Mouse (Mus musculus): ENCODE measurements around the gene Phldb3.
A peak's percentile ranks its signal among the peaks of the same experiment; 100 is the strongest.
"Not testable (repeated sequence)": the region's sequence is repeated elsewhere in the genome, so short reads cannot be mapped to it uniquely, and the experiment has no call there.

Gene Phldb3

DNA sequence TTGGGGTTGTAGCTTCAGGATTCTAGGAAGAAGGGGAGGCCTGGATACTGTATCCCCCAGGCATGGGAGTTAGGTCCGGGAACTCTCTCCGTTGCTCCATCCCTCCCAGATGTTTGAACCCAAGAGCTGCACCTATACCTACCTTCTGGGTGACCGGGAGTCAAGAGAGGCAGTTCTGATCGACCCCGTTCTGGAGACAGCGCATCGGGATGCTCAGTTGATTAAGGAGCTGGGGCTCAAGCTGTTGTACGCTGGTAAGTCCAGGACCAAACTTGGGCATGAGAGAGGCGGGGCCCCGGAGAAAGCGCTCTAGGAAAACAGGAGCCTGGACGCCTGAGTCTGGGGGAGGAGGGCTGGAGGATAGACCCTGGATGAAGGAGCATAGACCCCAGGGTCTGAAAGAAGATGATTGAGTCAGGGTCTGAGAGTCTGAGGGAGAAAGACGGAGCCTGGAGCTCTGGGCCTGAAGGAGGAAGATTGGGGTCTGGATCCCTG lies 16.2 kb upstream of the Phldb3 start:
- no peak for DNase-seq (ENCODE audit: low spot score)

DNA sequence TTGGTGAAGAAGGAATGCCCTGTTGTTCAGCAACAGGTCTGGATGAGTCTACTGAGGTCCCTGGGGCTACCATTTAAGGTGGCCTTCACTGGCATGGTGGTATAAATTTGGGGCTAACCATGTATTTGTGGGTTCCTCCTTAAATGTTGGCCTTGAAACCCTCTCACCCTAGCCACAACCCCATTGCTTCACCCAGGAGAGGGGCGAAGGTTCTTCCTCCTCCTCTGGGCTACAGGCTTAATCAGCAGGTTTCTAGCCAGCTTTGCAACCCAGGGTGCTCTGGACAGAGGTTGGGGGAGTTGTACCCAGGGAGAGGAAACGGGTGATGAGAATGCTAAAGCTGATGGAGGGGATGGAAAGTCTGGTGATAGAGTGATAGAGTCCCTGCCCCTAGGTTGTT lies 15.1 kb upstream of the Phldb3 start:
- DNase-seq (ENCODE audit: low spot score): no peak

DNA sequence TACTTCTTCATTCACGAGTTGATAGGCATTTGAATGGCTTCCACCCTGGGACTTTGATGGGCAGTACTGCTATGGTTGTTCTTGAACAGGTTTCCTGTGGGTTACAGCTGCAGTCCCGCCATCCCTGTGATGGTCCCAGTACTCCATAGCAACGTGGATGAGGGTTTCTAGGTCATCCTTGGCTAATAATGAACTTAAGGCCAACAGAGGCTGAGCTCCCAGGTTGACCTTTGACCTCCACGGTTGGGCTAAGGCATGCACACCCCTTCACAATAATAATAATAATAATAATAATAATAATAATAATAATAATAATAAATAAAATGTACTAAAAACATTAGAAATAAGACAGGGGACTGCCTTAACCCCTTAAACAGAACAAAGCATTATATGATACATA lies 12.4 kb upstream of the Phldb3 start:
- DNase-seq (ENCODE audit: low spot score): no peak

DNA sequence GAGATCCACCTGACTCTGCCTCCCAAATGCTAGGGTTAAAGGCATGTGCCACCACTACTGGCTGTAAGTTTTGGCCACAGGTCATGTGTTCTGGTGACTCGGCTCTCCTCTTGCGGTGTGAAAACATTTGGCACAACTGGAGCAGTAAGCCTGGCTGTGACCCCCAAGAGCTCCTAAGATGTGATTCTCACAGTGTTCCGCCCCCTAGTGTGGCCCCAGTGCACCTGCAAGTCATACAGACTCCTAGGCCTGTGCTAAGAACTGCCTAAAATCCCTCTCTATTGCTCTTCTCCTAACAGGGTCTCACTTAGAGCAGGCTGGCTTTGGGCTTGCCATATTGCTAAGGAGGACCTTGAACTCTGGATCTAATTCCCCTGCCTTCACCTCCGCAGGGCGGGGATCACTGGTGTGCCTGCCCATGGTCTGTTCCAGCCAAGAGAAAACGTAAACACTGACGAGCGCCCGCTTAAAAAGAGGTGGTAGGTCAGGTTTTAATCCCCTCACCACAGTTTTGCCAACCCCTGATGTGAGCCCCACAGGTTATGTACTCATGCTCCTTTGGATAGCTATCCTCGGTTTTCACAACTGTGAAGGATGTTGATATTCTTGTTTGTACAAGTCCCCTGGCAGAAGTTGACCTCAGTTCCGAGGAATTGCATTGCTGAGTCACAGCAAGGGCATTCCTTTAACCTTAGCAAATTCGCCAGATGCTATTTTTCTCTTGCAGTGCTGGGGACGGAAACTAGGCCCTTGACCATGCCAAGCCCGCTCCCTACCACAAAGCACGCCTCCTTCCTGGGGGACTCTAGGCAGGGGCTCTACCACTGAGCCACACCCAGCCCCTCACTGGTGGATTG lies 11.1 kb upstream of the Phldb3 start:
- DNase-seq (ENCODE audit: low spot score): no peak

DNA sequence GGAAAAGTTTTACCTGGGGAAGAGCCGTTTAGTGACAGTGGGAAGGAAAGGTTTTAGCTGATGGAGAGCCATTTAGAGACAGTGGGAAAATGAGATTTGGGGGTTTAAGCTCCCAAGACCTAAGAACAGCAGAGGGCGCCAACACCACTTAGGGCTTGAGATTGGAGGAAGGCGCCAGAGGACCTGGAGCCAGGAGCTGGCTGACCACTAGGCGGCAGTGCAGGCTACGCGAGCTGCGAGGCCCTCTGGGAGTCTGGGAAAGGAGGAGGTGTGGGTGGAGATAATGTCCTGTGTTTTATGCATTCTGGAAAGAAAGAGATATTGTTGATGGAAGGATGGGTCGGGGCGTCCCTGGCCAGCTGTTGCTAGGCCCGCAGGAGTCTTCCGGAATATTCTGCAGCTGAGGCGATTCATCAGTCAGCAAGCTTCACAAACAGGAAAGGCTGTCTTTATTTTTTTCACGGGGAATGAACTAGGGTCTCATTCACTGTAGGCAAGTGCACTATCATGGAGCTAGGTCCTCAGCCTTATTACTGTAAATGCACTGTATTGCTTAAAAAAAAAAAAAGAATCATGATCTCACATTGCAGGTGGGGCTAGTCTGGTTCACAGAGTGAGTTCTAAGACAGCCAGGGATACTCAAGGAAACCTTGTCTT lies 9.5 kb upstream of the Phldb3 start:
- peak; percentile 95 for DNase-seq (ENCODE audit: low spot score)

DNA sequence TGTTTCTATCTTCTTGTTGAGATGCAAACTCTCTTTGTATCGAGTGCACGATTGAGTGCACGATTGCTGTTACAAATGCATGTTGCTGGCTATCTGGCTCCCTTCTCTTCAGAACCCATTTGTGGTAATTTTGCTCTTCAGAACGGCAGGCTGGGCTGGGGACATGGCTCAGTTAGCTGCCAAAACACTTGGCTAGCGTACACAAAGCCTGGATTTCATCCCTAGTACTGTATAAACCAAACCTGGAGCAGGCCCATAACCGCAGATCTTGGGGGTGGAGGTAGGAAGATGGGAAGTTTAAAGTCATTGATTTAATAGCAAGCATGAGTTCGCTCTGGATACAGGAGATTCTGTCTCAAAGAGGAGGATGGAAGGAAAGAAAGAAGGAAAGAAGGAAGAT lies 5.0 kb upstream of the Phldb3 start:
- DNase-seq (ENCODE audit: low spot score): no peak

DNA sequence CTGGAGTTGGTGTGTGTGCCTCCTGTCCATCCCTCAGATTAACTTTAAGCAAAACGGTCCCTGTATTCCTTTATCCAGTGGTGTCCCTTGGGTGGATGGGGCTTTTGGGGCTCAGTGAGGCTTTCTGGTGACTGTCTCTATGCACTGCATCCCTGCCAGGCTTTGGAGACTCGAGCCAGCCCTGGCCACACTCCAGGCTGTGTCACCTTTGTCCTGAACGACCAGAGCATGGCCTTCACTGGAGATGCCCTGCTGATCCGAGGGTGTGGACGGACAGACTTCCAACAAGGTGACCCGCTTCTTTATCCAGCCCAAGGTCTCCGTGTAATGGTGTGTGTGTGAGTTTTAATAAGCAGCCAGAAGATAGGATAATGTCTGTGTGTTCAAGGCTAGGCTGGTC lies 4.5 kb upstream of the Phldb3 start:
- no peak for DNase-seq (ENCODE audit: low spot score)

DNA sequence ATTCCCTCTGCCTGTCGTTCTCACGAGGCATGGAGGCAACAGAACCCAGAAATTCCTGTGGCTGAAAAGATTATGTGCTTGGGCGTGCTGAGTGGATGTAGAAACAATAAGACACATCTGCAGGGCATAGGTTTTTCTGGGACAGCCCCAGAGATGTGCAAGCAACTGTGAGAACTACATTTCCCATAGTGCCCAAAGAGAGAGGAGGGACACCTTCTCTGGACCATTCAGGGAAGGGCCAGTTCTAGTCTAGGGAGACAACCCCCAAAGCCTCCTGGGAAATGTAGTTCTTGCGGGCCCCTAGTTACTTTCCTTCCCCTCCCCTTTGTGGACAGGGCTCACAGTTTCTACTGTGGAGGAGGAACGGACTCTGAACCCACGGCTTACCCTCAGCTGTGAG lies 2.5 kb upstream of the Phldb3 start:
- no peak for DNase-seq (ENCODE audit: low spot score)

DNA sequence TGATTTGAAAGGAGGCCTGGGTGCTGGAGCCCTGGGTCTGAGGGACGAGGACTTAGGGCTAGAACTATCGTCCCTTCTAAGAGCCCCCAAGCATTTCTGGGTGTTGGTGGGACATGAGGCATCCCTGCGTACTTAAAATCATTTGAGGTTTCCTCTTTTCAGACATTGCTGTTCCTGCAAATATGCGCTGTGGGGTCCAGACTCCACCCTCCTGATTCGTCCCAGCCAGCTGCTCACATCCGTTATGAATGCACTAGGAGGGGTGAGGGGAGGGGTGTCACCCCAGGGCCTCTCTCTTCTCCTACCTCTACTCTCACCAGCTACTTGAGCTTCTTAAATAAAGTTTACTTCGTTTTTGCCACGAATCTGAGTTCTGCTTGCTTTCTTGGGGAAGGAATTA lies 2.0 kb upstream of the Phldb3 start:
- no peak for DNase-seq (ENCODE audit: low spot score)

DNA sequence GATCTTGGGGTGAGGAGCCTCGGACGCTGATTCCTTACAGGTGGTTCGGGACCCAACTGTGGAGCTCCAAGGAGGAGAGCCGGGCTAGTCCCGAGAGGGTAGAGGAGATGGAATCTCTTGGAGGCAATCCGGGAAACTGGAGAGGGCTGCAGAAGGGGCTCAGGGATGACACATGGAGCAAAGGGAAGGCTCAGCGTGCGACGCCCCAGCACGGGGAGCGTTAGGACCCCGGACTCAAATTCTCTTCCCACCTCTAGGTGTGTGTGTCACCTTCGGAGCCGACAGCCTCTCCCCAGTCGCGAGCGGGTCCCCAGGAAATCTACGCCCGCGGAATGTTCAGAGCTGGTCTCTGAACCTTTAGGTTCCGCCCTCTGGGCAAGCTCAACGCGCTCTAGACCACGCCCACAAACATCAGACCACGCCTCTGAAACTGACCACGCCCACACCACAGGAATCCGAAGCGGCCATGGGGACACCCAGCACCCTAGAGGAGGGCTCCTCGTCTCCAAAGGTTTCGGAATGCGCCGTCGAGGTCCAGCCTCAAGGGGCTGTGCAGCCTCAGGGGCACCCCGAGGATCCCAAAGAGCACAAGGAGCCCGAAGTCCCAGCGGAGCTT lies 424 bp downstream of the Phldb3 start:
- no peak for DNase-seq (ENCODE audit: low spot score)

DNA sequence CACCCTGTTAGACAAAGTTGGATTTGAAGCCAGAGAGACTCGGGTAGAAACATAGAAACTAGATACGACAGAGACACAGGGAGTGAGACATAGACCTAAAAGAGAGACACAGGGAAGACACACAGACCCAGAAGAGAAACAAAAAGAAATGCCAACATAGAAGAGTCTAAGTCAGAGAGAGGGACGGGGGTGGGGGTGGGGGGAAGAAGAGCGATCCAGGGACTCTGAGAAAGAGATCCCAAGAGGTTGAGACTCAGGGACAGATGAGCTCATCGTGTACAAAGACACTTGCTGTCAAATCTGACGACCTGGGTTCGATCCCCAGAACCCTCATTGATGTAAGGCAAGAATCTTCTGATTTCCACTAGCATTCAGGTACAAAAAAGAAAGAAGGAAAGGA lies 1.1 kb downstream of the Phldb3 start:
- DNase-seq (ENCODE audit: low spot score): no peak

DNA sequence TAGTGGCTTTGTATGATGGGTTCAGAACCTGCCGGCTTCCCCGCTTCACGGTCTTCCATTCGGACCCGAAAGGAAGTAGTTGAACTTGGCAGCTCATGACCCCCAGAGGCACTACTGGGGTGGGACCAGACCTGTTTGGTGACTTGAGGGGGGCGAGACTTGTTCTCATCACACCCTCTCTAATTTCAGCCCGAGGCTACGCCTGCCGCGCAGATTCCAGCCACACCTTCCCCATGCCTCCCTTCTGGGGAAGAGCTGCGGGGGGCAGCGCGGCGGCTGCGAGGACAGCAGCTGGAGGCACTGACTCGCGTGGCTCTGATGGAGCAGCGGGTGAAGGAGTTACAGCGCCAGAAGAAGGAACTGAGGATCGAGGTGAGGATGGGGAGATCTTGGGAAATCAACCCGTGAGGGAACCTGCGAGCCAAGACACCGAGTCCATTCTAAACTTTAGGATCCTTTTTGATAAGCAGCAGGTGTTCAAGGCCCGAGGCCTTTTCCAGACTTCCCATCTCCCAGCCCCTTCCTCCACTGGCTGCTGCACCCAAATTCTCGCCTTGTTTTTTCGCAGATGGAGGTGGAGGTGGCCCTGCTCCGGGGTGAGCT lies 1.8 kb downstream of the Phldb3 start:
- no peak for DNase-seq (ENCODE audit: low spot score)

DNA sequence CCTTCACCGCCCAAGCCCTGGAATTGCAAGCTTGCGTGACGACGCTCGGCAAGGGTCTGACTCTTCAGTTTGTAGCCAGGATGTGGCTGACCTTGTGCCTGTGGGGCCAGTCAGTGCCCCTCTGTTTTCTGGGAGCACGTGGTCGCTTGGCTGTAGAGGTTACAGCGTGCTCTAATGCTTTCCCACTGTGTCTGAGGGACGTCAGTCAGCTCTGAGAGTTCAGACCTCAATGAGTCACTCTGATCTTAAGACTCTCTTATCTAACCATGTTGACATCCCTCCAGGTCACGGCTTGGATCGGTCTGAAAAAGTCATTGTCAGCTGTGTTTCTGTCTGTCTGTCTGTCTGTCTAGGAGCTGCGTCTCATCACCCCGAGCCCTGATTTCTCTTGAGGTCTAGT lies 4.3 kb downstream of the Phldb3 start:
- no peak for DNase-seq (ENCODE audit: low spot score)

DNA sequence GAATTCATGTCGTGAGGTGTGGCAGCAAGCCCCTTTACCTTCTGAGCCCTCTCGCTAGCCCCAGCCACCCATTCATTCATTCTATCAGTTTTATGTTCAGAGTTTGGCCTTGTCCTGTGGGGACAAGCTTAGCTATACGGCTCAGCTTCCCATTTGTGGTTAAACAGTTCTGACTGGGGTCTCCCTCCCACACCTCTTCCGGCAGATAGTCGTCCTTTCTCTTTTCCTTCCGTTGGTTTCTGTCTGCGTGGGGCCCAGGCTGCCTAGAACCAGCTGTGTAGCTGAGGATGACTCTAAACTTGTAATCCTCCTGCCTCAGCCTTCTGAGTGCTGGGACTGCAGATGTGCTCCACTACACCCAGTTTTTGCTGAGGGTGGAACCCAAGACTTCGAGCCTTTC lies 7.2 kb downstream of the Phldb3 start:
- DNase-seq (ENCODE audit: low spot score): no peak

DNA sequence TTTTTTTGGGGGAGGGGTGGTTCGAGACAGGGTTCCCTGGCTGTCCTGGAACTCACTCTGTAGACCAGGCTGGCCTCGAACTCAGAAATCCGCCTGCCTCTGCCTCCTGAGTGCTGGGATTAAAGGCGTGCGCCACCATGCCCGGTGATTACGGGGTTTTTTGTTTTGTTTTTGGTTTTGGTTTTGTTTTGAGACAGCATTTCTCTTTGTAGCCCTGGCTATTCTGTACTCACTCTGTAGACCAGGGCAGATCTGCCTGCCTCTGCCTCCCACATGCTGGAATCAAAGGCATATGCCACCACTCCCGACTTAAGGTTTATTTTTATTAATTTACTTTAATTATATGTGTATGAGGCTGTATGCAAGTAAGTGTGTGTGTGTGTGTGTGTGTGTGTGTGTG lies 7.8 kb downstream of the Phldb3 start:
- DNase-seq (ENCODE audit: low spot score): not testable (repeated sequence)

DNA sequence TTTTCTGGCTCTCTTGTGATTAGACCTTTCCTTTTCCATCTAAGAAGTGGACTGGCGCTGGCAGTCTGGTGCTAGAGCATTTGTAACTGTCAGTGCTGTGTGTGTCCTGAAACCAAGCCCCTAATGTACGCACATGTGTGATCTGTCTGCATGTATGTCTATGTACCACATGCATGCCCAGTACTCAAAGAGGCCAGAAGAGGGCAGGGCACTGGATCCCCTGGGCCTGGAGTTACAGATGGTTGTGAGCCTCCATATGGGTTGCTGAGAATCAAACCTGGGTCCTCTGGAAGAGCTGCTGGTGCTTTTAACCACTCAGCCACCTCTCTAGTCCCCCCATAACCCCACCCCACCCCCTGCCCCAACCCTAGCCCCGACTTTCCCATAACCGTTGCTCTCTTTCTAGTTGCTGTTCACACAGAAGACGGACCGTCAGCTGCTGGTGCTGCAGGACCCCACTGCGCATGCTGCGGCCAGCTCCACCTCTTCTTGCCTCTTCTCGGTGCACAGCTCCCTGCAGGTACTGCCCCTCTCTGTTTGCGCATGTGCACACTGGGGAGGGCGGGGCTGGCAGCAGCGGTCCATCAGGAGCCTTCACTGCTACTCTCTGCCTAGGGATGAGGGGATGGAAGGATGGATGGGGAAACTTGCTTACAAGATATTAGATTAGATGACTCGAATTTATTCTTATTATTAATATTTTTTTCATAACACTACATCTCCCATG lies 9.3 kb downstream of the Phldb3 start:
- no peak for DNase-seq (ENCODE audit: low spot score)

DNA sequence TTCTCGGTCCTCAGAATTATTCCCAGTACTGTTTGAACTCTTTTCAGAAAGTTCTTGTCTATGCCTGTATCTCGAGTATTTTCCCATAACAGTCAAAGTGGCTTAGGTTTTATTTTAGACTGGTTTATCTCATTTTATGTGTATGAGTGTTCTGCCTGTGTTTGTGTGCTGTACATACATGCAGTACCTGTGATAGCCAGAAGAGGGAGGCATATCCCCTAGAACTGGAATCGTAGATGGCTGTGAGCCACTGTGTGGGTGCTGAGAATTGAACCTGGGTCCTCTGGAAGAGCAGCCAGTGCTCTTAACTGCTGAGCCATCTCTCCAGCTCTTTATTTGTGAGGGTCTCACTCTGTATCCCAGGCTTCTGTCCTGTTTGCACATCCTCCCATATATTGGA lies 10.6 kb downstream of the Phldb3 start:
- no peak for DNase-seq (ENCODE audit: low spot score)

DNA sequence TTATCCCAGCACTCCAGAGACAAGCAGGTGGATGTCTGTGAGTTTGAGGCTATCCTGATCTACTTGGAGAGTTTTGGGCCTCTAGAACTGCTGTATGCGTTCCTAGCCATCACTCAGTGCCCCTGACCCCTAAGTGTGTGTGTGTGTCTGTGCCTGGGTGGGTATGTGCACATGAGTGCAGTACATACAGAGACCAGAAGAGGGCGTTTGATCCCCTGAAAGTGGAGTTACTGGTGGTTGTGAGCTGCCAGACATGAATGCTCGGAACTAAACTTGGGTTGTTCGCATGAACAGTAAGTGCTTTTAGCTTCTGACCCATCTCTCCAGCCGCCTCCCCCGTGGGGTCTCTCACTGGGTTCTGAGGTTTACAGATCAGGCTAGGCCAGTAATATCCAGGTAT lies 12.4 kb downstream of the Phldb3 start:
- DNase-seq (ENCODE audit: low spot score): no peak

DNA sequence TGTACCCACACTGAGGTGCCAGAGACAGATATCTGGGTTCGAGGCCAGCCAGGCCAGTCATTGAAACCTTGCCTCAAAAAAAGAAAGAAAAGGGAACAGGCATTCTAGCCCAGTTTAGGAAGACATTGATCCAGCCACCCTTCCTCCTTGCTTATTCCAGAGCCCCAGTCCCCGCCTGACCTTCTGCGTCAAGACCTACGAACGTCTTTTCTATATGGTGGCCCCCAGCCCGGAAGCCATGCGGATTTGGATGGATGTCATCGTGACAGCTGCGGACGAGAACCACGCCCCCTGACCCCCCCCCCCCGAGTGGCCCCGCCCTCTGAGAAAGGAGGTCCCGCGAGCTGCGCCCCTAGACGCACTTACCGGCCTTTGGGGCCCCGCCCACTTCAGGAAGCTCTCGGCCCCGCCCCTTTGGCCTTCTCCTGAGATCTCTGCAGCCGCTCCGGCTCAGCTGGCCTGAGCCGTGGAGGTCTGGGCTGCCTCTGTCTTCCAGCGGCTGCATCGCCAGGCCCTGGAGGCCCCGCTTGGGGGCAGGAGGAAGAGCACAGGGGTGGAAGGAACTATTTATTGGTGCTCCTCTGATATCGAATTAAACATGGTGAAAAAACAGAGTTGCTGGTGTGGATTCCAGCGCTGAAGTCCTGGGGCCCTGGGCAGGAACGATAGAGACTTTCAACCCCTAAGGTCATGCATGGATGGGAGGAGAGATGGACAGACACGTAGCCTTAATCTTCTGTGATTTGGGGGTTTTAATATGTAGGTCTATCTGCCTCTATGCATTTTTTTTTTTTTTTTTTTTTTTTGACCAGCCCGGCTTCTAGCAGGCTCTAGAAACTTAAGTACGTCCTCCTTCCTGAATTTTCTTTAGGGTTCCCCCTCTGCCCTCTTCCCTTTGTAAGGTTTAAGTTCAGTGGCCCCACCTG lies 18.4 kb downstream of the Phldb3 start:
- DNase-seq (ENCODE audit: low spot score): no peak

DNA sequence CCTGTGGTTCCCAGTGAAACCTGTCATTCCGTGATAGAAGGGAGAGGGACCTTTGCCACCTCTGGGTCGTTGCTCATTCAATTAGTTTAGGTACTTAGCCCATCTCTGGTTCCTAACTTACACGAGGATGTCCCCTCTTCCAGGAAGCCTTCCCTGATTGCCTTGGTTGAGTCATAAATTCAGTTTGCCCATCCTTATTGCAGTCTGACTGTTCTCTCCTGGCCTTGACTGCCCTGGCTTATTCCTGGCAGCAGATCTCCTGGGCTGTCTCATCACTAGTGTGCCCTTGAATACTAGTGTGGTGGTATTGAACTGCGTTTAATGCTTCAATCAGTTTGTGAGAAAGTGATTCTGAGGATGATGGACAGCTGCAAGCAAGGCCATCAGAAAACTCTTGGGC lies 19.1 kb downstream of the Phldb3 start:
- DNase-seq (ENCODE audit: low spot score): no peak

Data from layer of hippocampus, adult 9-10 months (tissue).